Comparison of ENCODE assay signal across 20 mouse cellular contexts in the genomic region with DNA sequence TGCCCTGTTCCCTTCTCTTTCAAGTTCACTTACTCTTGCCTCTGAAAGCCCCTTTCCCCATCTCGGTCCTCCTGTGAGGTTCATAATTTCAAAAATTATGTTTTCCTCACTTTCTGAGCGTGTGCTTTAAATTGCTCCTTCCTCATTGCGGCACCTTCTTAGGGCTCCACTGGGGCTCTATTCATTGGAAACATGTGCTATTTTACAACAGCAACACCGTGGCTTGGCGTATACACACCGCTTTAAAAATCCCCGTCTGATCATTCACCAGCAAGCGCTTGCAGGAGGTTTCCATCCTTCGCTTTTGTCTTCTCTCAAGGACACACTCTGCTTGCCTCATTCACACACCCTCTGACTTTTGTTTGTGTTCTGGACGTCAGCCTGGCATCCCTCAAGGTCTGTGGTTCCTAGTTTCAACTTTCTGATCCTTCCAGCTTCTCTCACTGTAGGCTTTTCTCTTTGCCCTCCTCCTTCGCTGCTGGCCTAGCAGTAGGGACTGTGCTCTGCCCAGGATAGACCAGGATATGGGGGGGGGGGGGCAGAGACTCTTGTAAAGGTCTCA.
DNase-seq lines count a peak whose midpoint lies in the region; ATAC-seq lines count a peak whose summit lies in the region.
"Had no signal": no experiment of that assay in that cellular context is flagged by ENCODE, and none has a peak within 500 bp of the region (broad histone marks: within the 10 kb centered on the region; RNA-seq: fewer than 3 reads in every experiment).

No protein-coding gene starts in this region.

- no peak for DNase-seq in limb, embryonic 10.5 days (ENCODE audit: low spot score)
- DNase-seq in adrenal gland, adult 8-10 months, result peak; percentile 69
- peak; percentile 63 to 71 for DNase-seq in adrenal gland, postnatal 36 days
- DNase-seq in heart, adult 18-20 months, result no peak
- no peak for DNase-seq in layer of hippocampus, adult 11-12 months (ENCODE audit: low spot score)
- DNase-seq: B cell, adult 2 months; cerebellum, adult 2 months; cerebellum, postnatal 10 days; forebrain, postnatal 0 days; gastrocnemius, postnatal 14 days; heart, postnatal 36 days had no signal

- peak overlapping the region; percentile 21; the same call in 1 of the 2 replicates for H3K4me2 ChIP-seq in limb, embryonic 12.5 days
- no peak overlapping the region for H3K4me2 ChIP-seq in heart, embryonic 11.5 days
- H3K4me2 ChIP-seq: forebrain, embryonic 13.5 days; heart, embryonic 13.5 days; hindbrain, embryonic 13.5 days had no signal

- H3K27me3 ChIP-seq in limb, embryonic 12.5 days, result peaks cover 13% of the 10 kb centered on the region; the same call in 1 of the 2 replicates
- no peaks in the 10 kb centered on the region for H3K27me3 ChIP-seq in limb, embryonic 10.5 days (ENCODE audit: low read depth, poor library complexity, severe bottlenecking)
- no peaks in the 10 kb centered on the region for H3K27me3 ChIP-seq in heart, embryonic 11.5 days (ENCODE audit: control insufficient read depth, insufficient read depth, low read length)
- H3K27me3 ChIP-seq: forebrain, embryonic 13.5 days; hindbrain, embryonic 13.5 days had no signal

- 37% methylated on average over 11 of the region's 11 CpGs for WGBS in limb, embryonic 12.5 days
- 76% methylated on average over 11 of the region's 11 CpGs for whole genome bisulfite sequencing in limb, embryonic 10.5 days
- WGBS in heart, embryonic 11.5 days (ENCODE audit: insufficient replicate concordance), result 74% methylated on average over 11 of the region's 11 CpGs

- peak overlapping the region; percentile 59; the same call in 1 of the 2 replicates for H3K27ac ChIP-seq in limb, embryonic 12.5 days
- no peak overlapping the region for H3K27ac ChIP-seq in limb, embryonic 10.5 days
- H3K27ac ChIP-seq in heart, embryonic 11.5 days (ENCODE audit: low read depth, low read length), result no peak overlapping the region
- H3K27ac ChIP-seq: embryonic facial prominence, embryonic 10.5 days; forebrain, embryonic 13.5 days; heart, embryonic 13.5 days; hindbrain, embryonic 13.5 days; hindbrain, postnatal 0 days had no signal

- H3K36me3 ChIP-seq in limb, embryonic 12.5 days, result no peaks in the 10 kb centered on the region
- no peaks in the 10 kb centered on the region for H3K36me3 ChIP-seq in limb, embryonic 10.5 days
- no peaks in the 10 kb centered on the region for H3K36me3 ChIP-seq in heart, embryonic 11.5 days (ENCODE audit: control insufficient read depth, insufficient read depth, low read length)
- H3K36me3 ChIP-seq: embryonic facial prominence, embryonic 10.5 days; G1E; heart, embryonic 13.5 days had no signal

- H3K4me3 ChIP-seq in limb, embryonic 12.5 days (replicated peaks), result no peak overlapping the region
- H3K4me3 ChIP-seq in limb, embryonic 10.5 days, result no peak overlapping the region
- H3K4me3 ChIP-seq in heart, embryonic 11.5 days (ENCODE audit: low read depth, low read length), result no peak overlapping the region
- H3K4me3 ChIP-seq: embryonic facial prominence, embryonic 10.5 days; forebrain, embryonic 13.5 days; heart, embryonic 13.5 days; hindbrain, embryonic 13.5 days had no signal

- H3K9ac ChIP-seq in limb, embryonic 12.5 days (replicated peaks), result no peak overlapping the region
- H3K9ac ChIP-seq in heart, embryonic 11.5 days (ENCODE audit: low read depth, low read length), result no peak overlapping the region
- H3K9ac ChIP-seq: forebrain, embryonic 13.5 days; forebrain, postnatal 0 days; heart, embryonic 13.5 days; hindbrain, embryonic 13.5 days had no signal

- H3K4me1 ChIP-seq in limb, embryonic 12.5 days (replicated peaks), result peaks cover 12% of the 10 kb centered on the region
- no peaks in the 10 kb centered on the region; the same call in 1 of the 2 replicates for H3K4me1 ChIP-seq in limb, embryonic 10.5 days
- no peaks in the 10 kb centered on the region for H3K4me1 ChIP-seq in heart, embryonic 11.5 days (ENCODE audit: control insufficient read depth, insufficient read depth, low read length)
- H3K4me1 ChIP-seq: embryonic facial prominence, embryonic 10.5 days; forebrain, embryonic 13.5 days; heart, embryonic 13.5 days; hindbrain, embryonic 13.5 days had no signal

- ATAC-seq in limb, embryonic 12.5 days (ENCODE audit: insufficient number of reproducible peaks, insufficient read depth, low FRiP score, low TSS enrichment, low read depth), result no peak
- ATAC-seq in heart, embryonic 11.5 days (replicated peaks; ENCODE audit: insufficient number of reproducible peaks, low FRiP score, low TSS enrichment), result no peak
- ATAC-seq: CD4-positive, CD25-positive, alpha-beta regulatory T cell, adult 4 months; forebrain, embryonic 13.5 days; forebrain, postnatal 0 days; hindbrain, postnatal 0 days had no signal

- no peaks in the 10 kb centered on the region for H3K9me3 ChIP-seq in limb, embryonic 12.5 days
- no peaks in the 10 kb centered on the region for H3K9me3 ChIP-seq in limb, embryonic 10.5 days (replicated peaks)
- H3K9me3 ChIP-seq in heart, embryonic 11.5 days (replicated peaks; ENCODE audit: control insufficient read depth, low read length), result no peaks in the 10 kb centered on the region
- H3K9me3 ChIP-seq: embryonic facial prominence, embryonic 10.5 days; forebrain, embryonic 13.5 days; G1E; heart, embryonic 13.5 days; hindbrain, embryonic 13.5 days had no signal

Comparison
In these comparisons a context has a peak if more than half of its experiments do, and no peak if none do; other contexts are left out.
1. DNase-seq: peak in adrenal gland, adult 8-10 months (single experiment) and adrenal gland, postnatal 36 days (2 of 2); none in limb, embryonic 10.5 days (single experiment), heart, adult 18-20 months (0 of 2) and layer of hippocampus, adult 11-12 months (single experiment).